Mouse (Mus musculus): ENCODE results near the gene Map2.

Gene Map2

DNA sequence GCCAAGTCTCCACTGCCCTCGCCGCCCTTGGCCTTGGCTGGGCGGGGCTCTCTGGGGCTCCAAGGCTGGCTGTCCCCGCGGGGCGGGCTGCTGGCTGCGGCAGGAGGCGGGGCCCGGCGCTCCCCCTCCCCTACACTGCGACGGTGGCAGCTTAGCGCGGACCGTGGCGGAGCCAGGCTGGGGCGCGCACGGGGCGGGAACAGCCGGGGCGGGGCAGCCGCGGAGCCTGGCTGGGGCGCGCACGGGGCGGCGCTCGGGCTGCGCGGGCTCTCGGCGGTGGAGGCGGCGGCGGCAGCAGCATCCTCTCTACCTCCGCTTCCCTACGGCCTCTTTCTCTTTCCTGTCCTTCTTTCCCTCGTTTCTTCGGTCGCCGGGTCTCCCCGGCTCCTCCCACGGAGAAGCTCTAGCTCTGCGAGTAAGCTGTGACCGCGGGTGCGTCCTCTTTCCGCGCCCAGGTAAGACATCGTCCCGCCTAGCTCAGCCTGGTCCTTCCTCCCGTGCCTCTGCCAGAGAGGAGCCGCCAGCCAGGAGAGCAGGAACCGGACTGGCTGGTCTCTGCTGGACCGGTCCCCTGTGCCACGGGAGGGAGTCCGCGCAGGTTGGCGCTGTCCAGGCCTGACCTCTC, at the start of gene Map2:
Gene Map2 (plus strand): TSS at position 233 of the 625 bp plus-strand sequence.
- peak; percentile 81 to 86 for DNase-seq (ENCODE audit: low spot score in 2 of 2)

- no peak for DNase-seq (ENCODE audit: low spot score in 2 of 2)
Observed at GRCm38 (mm10) chr1:66133014-66133413, 42.1 kb upstream of the Map2 start.

DNA sequence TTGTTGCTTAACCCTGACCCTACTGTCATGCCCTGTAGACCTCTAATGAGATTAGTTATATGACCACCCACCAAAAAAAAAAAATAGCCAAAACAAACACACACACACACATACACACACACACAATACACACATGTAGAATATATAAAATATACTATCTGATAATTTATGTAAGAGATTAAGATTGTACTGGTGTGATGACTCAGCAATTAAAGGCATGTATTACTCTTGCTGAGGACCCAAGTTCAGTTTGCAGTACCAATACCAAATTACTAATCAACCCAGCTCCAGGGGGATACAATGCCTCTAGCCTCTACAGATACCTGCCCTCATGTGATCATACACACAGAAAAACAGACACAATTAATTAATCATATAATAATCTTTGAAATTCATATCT, 39.7 kb upstream of the Map2 start:
- DNase-seq (ENCODE audit: low spot score in 2 of 2), result no peak

GRCm38 (mm10) chr1:66140686-66141085, 34.4 kb upstream of the Map2 start:
- DNase-seq (ENCODE audit: low spot score in 2 of 2), result no peak

GRCm38 (mm10) chr1:66145180-66145579, 29.9 kb upstream of the Map2 start:
- no peak for DNase-seq (ENCODE audit: low spot score in 2 of 2)

DNA sequence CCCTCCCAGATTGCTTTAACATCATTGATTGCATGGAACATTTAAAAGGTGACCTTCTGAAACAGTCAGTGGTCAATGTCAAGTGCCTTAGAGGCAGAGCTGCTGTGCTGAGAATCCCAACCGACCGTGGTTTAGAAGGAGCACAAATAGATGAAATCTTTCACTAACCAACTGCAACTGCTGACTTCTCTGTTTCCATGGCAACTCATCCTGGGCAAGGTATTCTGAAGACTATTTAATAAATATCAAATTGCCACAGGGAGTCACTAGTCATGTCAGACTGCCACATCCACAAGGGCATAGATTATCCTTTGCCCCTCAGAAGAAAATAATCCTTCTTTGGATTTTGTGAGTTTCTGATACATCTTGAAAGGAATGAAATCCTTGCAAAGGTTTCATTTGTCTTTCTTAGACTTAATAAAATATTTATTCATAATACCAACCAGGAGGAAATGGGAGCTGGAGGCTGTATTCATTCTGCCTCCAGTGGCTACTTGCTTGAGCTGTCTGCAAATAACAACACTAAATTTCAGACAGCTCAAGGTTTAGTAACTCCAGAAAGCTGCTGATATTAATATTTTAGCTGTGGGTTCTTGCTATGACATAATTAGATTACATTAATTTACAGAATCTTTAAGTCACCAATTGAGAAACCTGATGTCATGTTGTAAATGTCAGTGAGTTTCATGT, 26.1 kb upstream of the Map2 start:
- DNase-seq (ENCODE audit: low spot score in 2 of 2), result no peak

DNA sequence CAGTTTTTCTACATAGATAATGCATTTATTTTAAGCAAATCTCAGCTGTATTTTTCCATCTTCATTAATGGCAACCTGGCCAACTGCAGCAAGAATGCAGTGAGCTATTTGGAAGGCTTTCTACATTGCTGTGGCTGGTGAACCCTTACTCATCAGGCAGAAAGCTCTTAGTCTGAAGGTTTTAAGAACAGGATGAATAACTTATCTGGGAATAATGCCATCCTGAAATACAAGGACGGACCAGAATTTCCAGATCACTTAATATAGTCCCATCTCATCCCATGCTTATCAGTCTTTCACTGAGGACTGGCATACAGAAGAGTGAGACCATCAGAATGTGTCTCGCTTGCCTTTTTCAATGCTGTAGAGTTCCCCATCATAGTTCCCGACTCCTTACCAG, 24.3 kb upstream of the Map2 start:
- DNase-seq (ENCODE audit: low spot score in 2 of 2), result no peak

DNA sequence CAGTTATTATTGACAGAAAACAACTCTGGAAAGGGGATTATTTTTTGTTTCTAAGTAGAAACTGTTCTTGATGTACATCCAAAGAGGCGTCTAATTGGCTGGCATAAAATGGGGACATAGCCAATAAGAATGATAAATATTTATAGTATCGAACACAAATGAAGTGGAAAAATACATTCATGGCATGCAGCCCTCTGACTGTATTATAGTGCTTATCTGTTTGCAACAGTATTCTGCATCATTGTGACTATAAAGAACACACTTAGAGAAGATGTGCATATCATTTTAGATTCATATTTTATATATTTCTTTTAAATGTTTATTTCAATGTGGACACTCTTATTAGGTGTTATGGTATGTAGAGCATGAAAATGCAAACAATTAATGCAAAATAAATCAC, 17.9 kb upstream of the Map2 start:
- no peak for DNase-seq (ENCODE audit: low spot score in 2 of 2)

DNA sequence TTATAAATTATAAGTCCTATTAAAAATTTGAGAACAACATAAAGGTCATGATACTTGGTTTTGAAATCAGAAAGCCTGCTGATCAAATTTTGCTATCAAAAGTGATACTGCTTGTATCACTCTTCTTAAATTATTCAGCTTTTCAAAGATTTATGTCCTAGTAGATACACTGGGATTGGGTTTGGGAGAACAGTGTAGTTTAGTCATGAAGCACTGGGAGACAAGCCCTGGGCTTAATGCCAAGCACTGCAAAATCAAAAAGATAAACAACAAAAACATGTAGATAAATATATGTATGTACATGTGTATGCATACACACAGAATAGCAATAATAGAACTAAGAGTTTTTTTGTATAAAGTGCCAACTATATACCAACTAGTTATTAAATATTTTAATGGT, 17.5 kb upstream of the Map2 start:
- no peak for DNase-seq (ENCODE audit: low spot score in 2 of 2)

DNA sequence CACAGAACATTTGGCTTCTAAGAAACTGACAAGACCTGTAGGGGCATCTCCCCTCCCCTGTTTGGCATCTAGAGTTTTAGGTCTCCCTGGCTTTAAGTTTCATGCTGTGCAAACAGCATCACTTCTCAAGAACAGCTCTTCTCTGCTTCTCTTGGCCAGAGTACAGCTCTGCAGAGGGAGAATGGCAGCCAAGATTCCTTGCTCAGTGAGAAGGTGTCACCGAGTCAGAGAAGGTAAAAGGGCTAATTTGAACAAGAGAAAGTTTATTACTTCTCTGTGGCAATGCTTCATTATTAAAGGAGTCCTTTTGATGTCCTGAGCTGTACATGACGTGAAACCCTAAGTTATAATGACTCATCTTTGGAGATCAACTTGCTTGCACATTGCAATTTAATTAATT, 10.4 kb upstream of the Map2 start:
- DNase-seq (ENCODE audit: low spot score in 2 of 2), result no peak

GRCm38 (mm10) chr1:66168722-66169121, 6.4 kb upstream of the Map2 start:
- DNase-seq (ENCODE audit: low spot score in 2 of 2), result no peak

DNA sequence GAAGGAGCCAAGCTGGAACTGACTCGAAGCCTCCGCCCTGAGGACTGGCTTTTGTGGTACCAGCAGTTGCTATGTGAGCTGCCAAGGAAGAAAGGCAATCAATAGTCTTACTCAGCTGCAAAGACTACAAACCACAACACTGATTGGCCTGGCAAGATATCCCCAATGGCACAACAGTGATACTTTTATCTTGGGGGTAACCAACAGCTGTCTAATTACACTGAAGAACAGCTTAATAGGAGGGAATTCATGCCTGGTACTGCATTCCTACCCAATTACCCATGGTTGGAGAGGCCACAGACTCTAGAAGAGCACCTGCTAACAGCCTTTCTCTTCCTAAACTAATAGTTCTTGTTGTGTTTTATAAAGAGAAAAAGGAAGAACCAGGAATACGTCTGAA, 2.9 kb upstream of the Map2 start:
- no peak for DNase-seq (ENCODE audit: low spot score in 2 of 2)

GRCm38 (mm10) chr1:66173630-66174029, 1.4 kb upstream of the Map2 start:
- no peak for DNase-seq (ENCODE audit: low spot score in 2 of 2)

GRCm38 (mm10) chr1:66176012-66176837, 1.2 kb downstream of the Map2 start:
- peak in 1 of 2 experiments; percentile 38 for DNase-seq (ENCODE audit: low spot score in 2 of 2)

GRCm38 (mm10) chr1:66176838-66177105, 1.7 kb downstream of the Map2 start:
- no peak for DNase-seq (ENCODE audit: low spot score in 2 of 2)

GRCm38 (mm10) chr1:66177489-66178170, 2.6 kb downstream of the Map2 start:
- DNase-seq (ENCODE audit: low spot score in 2 of 2), result no peak

- no peak for DNase-seq (ENCODE audit: low spot score in 2 of 2)
Observed at GRCm38 (mm10) chr1:66187016-66187681, 12.1 kb downstream of the Map2 start.

GRCm38 (mm10) chr1:66192401-66192800, 17.3 kb downstream of the Map2 start:
- no peak for DNase-seq (ENCODE audit: low spot score in 2 of 2)

DNA sequence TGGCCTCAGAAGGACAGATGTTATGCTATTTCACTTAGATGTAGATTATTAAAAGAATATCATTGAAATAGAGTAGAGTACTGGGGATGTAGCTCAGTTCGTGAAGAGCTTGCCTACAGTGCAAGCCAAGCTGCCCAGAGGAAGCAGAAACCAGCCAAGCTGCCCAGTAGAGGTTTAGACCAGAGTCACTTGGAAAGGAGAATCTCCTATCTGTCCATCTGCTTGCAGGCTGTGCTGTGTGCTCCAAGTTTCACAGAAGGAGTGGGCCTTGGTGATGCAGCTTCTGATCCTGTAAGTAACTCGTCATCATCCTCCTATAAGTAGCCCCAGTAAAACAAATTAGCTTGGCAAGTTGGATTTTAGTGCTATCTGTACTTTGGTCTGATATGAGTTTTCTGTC, 17.8 kb downstream of the Map2 start:
- no peak for DNase-seq (ENCODE audit: low spot score in 2 of 2)

DNA sequence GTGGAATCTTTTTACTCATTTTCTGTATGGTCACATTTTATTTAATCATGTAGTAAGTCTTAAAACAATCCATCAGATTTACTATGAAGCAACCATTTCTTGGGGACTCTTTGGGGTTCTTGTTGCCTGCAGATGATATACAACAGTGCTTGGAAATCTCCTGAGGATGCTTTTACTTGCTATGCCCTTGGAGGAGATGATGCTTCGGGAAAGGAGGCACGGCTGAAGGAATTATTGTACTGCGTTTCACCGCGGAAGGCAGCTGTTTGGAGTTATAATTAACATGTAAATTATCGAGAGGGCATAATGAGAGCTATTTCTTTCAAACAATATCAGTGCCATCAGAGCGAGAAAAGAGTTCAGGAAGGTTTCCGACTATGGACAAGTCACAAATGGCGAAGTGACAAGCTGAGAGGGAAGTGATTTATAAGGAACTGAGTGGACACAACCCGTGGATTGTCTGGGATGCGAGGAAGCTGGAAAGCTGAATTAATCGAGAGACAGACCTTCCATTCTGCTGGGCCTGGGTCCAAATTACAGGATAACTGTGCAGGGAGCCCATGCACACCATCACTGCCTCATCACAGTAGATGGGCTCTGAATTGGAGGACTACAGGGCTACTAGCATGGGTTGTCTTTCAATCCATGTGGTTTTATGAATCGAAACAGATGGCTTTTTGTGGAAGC, 20.1 kb downstream of the Map2 start:
- DNase-seq (ENCODE audit: low spot score in 2 of 2), result no peak

DNA sequence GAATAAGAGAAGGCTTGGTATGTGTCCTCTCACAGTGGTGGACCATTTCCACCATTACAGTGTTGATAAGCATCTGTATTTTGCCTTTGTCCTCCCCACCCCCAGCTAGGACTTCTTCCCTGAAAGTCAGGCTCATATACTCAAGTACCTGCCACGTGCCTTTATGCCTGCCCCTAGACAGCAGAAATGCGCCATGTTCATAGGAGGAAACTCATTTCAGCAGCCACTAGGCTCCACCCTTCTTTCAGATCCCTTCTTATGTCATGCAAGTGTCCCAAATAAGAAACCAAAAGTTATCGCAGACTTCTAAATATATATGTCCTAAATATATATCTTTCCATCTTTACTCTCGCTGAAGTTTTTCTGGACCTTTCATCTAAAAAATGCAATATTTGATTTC, 21.2 kb downstream of the Map2 start:
- no peak for DNase-seq (ENCODE audit: low spot score in 2 of 2)

Measured in frontal cortex, postnatal 10 days (tissue).